Mouse (Mus musculus): ENCODE data around the gene Gm4952.
A peak's percentile ranks its signal among the peaks of the same experiment; 100 is the strongest.

Gm4952 gene

GRCm38 (mm10) chr19:12599674-12600073, at the start of gene Gm4952:
TSS of gene Gm4952 (plus strand) at chr19:12599974.
- no peak for DNase-seq

GRCm38 (mm10) chr19:12550005-12550942, 49.5 kb upstream of the Gm4952 start:
- DNase-seq: no peak

DNA sequence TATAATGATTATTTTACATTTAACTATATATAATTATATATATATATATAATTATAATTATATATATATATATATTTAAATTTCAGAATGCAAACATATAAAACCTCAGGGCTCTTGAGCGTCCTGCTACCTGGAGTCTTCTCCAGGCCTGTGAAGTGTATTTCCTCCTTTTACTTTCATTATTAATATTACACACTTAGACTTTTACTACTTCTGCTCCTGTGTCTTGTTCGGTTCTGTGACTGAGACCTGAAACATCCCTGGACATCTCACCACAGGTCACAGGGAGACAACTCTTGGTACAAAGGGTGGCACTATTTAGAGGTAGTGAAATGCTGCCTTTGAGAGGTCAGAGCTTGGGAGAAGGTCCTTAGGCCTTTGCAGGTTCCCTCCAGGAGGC, 43.5 kb upstream of the Gm4952 start:
- DNase-seq: no peak

- DNase-seq: no peak
Measured at GRCm38 (mm10) chr19:12558219-12558618, 41.6 kb upstream of the Gm4952 start.

DNA sequence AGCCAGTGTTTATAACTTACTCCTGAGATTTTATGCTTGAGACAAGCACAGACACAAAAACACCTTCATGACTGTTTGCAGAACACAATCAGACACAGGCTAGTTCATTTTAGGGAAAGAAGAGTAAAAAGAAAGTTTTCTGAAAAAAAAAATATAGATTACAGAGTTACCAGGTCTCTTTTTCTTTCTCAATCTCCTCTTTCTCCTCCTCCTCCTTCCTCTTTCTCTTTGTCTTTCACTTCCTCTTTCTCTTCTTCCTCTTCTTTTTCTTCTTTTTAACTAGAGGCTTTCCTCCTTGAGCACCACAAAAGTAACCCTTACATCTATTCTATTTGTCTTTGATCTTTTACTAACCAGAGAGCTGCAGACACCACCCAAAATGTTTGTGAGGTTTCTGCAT, 35.6 kb upstream of the Gm4952 start:
- DNase-seq: no peak

DNA sequence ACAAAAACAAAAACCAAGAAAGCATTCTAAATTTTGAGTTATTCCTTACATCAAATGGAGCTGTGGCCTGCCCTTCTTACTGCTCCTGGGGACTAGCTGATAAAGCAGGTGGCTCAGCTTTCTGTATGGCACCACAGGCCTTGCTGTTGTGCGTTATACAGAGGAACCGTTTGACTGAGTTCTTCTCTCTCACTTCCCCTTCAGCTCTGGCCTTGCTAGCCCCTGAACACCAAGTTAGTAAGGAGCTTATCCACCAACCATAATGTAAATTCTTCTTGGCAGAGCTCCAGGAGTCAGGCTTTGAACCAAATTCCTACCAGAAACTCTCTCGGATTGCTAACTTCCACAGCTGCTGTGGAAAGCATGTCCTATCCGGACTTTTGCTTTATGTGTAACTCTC, 32.8 kb upstream of the Gm4952 start:
- no peak for DNase-seq

- DNase-seq: no peak
Measured at GRCm38 (mm10) chr19:12570866-12571265, 28.9 kb upstream of the Gm4952 start.

DNA sequence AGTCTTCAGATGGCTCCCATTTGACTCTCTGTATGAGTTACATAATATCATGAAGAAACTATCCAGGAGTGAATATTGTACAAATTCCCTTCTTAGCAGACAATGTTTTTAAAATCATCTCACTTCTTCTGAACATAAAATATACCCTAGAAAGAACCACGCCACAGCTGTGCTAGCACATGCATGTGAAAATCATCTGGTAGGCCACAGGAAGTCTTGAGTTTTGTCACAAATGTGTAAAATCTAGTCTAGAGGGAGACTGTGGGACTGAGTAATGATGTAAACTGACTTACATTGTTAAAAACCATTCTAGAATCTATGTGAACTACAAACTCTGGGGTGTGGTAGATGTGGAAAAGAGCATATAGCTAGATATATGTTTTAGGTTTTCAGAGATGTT, 28.1 kb upstream of the Gm4952 start:
- DNase-seq: no peak

- DNase-seq: no peak
Measured at GRCm38 (mm10) chr19:12572614-12573265, 27.0 kb upstream of the Gm4952 start.

DNA sequence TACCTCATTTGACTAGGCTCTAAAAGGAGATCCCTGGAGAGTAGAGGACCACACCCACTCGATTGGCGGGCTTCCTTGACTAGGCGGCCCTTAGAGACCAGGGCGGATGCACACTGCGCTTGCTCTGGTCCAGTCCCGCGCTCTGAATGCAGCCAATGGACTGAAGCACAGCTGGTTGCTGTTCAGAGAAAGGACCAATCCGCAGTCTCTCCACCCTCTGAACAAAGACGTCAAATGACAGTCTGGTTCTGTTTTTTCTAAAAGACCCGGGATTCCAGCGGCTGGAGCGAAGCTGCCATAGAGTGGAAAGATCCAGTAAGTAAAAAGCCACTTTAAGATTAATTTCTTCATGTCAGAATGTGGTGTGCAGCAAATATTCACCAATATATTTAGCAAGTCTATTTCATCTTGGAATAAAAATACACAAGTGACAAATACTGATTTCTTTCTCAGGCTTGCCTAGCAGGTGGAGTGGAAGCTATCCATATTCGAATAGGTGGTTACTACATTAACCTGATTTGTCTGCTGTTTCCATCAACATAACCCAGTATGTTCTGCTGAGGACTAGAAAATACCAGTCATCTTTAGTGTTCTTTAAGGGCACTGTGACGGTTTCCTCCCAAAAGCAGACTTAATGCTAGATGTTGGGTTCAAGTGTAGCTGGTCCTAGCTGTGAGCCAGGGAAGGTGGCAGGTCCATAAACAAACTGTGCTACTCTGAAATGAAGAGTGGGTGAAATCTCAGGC, 26.3 kb upstream of the Gm4952 start:
- DNase-seq: peak; percentile 67 to 80

- peak in 1 of 2 experiments; percentile 7 for DNase-seq
Measured at GRCm38 (mm10) chr19:12574012-12574407, 25.8 kb upstream of the Gm4952 start.

DNA sequence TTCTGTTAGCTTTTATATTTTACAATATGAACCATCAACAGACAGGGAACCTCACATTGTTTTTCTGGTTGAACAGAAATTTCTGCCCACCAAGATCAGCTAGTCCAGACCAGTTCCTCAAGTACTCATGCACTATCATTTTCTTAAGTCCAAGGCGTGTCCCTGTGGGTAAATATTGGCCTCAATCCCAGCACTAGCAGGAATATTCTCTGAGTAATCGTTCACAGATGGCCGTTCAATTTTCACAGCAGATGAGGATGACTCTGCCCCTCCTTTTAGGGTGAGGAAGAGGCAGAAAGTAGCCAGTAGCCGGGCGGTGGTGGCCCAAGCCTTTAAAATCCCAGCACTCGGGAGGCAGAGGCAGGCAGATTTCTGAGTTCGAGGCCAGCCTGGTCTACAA, 24.7 kb upstream of the Gm4952 start:
- no peak for DNase-seq

DNA sequence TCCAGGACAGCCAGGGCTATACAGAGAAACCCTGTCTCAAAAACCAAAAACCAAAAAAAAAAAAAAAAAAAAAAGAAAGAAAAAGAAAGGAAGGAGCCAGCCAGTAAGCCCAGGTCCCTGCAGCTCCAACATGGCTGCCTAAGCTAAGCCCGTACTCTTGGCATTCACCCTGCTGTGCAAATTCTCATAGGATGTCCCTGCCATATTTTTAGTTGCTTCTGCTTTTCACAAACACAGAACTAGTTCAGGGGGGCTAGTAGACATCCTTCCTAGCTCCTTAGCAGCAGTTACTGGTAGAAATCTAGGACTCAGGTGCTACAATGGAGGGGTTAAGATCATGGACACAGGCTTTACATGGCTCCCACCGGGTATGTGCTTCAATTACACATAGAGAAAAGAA, 24.3 kb upstream of the Gm4952 start:
- no peak for DNase-seq

- DNase-seq: no peak
Measured at GRCm38 (mm10) chr19:12576639-12577038, 23.1 kb upstream of the Gm4952 start.

GRCm38 (mm10) chr19:12585310-12585709, 14.5 kb upstream of the Gm4952 start:
- DNase-seq: no peak

DNA sequence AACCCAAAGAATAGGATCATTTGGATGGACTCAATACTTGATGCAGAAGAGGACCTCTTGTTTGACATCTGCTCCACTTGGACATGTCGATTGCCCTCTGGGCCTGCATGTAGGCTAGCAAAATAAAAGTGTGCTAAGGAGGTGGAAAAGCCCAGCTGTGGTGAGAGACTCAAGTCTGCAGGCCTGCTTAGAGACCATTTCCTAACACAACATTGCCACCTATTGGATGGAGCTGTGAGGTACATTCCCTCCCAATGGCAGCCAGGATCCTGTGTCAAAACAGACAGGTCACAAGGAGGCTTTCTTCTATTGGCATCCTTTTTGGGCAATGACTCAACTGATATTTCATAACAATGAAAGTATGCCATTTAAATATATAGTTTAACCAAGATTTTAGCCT, 7.9 kb upstream of the Gm4952 start:
- peak; percentile 28 to 62 for DNase-seq

- DNase-seq: no peak
Measured at GRCm38 (mm10) chr19:12595135-12595529, 4.6 kb upstream of the Gm4952 start.

GRCm38 (mm10) chr19:12595530-12596289, 4.1 kb upstream of the Gm4952 start:
- peak; percentile 19 to 27 for DNase-seq

DNA sequence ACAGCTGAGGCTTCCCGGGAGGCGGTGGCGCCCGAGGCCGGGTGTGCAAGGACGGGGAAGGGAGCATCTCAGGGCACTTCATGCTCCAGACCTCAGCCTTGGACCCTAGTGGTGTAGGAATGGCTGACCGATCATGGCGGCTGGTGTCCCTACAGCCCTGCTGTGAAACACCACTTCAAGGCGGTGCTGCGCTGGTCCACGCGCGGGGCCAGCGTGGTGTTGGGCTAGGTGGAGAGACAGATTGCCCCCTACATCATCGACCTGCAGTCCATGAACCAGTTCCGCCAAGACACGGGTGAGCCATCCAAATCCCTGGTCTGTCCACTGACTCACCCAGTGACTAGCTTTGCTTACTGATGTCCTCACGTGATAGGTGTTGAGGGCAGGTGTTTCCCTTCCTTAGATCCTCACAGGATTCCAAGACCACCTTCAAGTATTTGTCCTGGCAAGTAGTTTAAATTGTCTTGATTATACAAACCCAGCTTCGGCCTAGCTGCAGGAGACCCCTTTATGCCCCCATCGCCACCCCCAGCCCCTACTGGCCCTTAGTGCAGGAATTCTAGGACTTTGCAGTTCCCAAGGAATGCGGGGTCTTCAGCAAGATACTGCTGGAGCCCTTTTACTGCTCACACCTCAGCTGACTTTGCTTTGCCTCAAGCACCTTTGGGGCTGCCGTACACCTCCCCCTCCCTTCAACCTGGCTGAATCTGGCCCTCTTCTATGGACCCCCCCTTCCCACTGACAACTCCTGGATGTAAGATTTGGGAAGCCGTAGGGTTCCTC, 3.3 kb upstream of the Gm4952 start:
- DNase-seq: no peak

GRCm38 (mm10) chr19:12597073-12597405, 2.7 kb upstream of the Gm4952 start:
- DNase-seq: no peak

GRCm38 (mm10) chr19:12598674-12599073, 1.1 kb upstream of the Gm4952 start:
- DNase-seq: no peak

Data from thymus, adult 18-20 months (tissue).